Mouse (Mus musculus) embryonic fibroblast, embryonic 13.5 days (primary cell): ENCODE measurements at regions not wholly inside any gene's neighbourhood (a gene's known extent, or its start where the extent isn't known, plus 50 kb on each side); places are given as distances from the start of the nearest gene placed in this dataset.

ENCODE experiments used
- H3K27ac ChIP-seq: 2 replicates; pipeline ENCODE4 v1.5.1; 2012; ENCODE audit warnings: low read length, control low read depth, inconsistent platforms; ENCODE audit not compliant: insufficient read depth
- H3K4me1 ChIP-seq: 2 replicates; pipeline ENCODE4 v1.6.1; 2011; ENCODE audit warnings: low read length; ENCODE audit not compliant: control insufficient read depth, insufficient read depth
- H3K4me3 ChIP-seq: 2 replicates; pipeline ENCODE4 v1.5.1; 2011; ENCODE audit warnings: mild to moderate bottlenecking, control low read depth, low read length; ENCODE audit not compliant: insufficient read depth
- CTCF ChIP-seq: IDR thresholded peaks from 2 replicates; pipeline ENCODE4 v1.5.1; 2011; ENCODE audit warnings: mild to moderate bottlenecking, control low read depth, low read length, moderate library complexity, borderline replicate concordance; ENCODE audit not compliant: insufficient read depth
- POLR2A ChIP-seq: IDR thresholded peaks from 2 replicates; pipeline ENCODE4 v1.6.1; 2011; ENCODE audit warnings: low read depth, mild to moderate bottlenecking, control low read depth, low read length, moderate library complexity

GRCm38 (mm10) chr16:87044773-87045561 is 309.0 kb upstream of the N6amt1 start:
- TF ChIP-seq POLR2A (no peak), CTCF (no peak)
- H3K27ac ChIP-seq: peak overlapping the region; percentile 84

GRCm38 (mm10) chr16:87043689-87044088 is 310.3 kb upstream of the N6amt1 start:
- H3K27ac ChIP-seq: peak overlapping the region; percentile 83
- no peak overlapping the region for H3K4me3 ChIP-seq
- 0 out of 2 replicates have a peak, but pooled peaks cover 2% of the 10 kb centered on the region for H3K4me1 ChIP-seq
- TF ChIP-seq CTCF (no peak), POLR2A (no peak)

More at GRCm38 (mm10) chr16:87044773-87045561, 309.0 kb upstream of the N6amt1 start:
- H3K4me3 ChIP-seq: no peak overlapping the region
- 0 out of 2 replicates have a peak, but pooled peaks cover 2% of the 10 kb centered on the region for H3K4me1 ChIP-seq

GRCm38 (mm10) chr16:87040366-87040765 is 313.6 kb upstream of the N6amt1 start:
- Histone ChIP-seq H3K4me3 (no peak overlapping the region), H3K27ac (no peak overlapping the region), H3K4me1 (0 out of 2 replicates have a peak, but pooled peaks cover 2% of the 10 kb centered on the region)
- TF ChIP-seq POLR2A (no peak), CTCF (no peak)

GRCm38 (mm10) chr16:87039861-87040260 is 314.1 kb upstream of the N6amt1 start:
- 0 out of 2 replicates have a peak, but pooled peaks cover 2% of the 10 kb centered on the region for H3K4me1 ChIP-seq
- H3K4me3 ChIP-seq: no peak overlapping the region
- TF ChIP-seq POLR2A (0 out of 2 replicates have a peak, but pooled peaks have one; percentile 24), CTCF (no peak)
- H3K27ac ChIP-seq: no peak overlapping the region

GRCm38 (mm10) chr16:87037061-87037460 is 316.9 kb upstream of the N6amt1 start:
- H3K4me3 ChIP-seq: no peak overlapping the region
- H3K4me1 ChIP-seq: no peaks in the 10 kb centered on the region
- H3K27ac ChIP-seq: no peak overlapping the region
- TF ChIP-seq POLR2A: no peak
- TF ChIP-seq CTCF: no peak

- Histone ChIP-seq H3K4me3 (no peak overlapping the region), H3K27ac (no peak overlapping the region), H3K4me1 (no peaks in the 10 kb centered on the region)
- no peak for TF ChIP-seq POLR2A
- no peak for TF ChIP-seq CTCF
Observed at GRCm38 (mm10) chr16:87031836-87032235, 322.1 kb upstream of the N6amt1 start.

- Histone ChIP-seq H3K4me1 (no peaks in the 10 kb centered on the region), H3K4me3 (no peak overlapping the region), H3K27ac (0 out of 2 replicates have a peak overlapping the region, but pooled peaks have one; percentile 25)
- no peak for TF ChIP-seq POLR2A
- TF ChIP-seq CTCF: no peak
Observed at GRCm38 (mm10) chr16:87028516-87029145, 325.4 kb upstream of the N6amt1 start.

GRCm38 (mm10) chr16:87027621-87028020 is 326.4 kb upstream of the N6amt1 start:
- Histone ChIP-seq H3K27ac (no peak overlapping the region), H3K4me1 (no peaks in the 10 kb centered on the region), H3K4me3 (no peak overlapping the region)
- TF ChIP-seq CTCF: no peak
- no peak for TF ChIP-seq POLR2A

GRCm38 (mm10) chr16:87022041-87022440 is 331.9 kb upstream of the N6amt1 start:
- Histone ChIP-seq H3K4me1 (peaks cover 7% of the 10 kb centered on the region), H3K4me3 (no peak overlapping the region), H3K27ac (peak overlapping the region; percentile 71)
- TF ChIP-seq POLR2A (no peak), CTCF (no peak)

- peak overlapping the region; percentile 76 for H3K27ac ChIP-seq
- H3K4me3 ChIP-seq: no peak overlapping the region
- peaks cover 9% of the 10 kb centered on the region for H3K4me1 ChIP-seq
- no peak for TF ChIP-seq POLR2A
- no peak for TF ChIP-seq CTCF
Observed at GRCm38 (mm10) chr16:87017107-87017670, 336.8 kb upstream of the N6amt1 start.

- no peak overlapping the region for H3K27ac ChIP-seq
Observed at GRCm38 (mm10) chr16:87001579-87001978, 352.4 kb upstream of the N6amt1 start.

More at GRCm38 (mm10) chr16:87001579-87001978, 352.4 kb upstream of the N6amt1 start:
- H3K4me1 ChIP-seq: peaks cover 3% of the 10 kb centered on the region; the same call in 1 of the 2 replicates
- TF ChIP-seq POLR2A: no peak
- no peak for TF ChIP-seq CTCF
- no peak overlapping the region for H3K4me3 ChIP-seq
